Mouse (Mus musculus) adrenal gland, adult (tissue): ENCODE measurements around the gene Hells.
A peak's percentile ranks its signal among the peaks of the same experiment; 100 is the strongest.

Experiments
- DNase-seq, 2 experiments: peaks; one replicate each; pipeline ENCODE4 v3.0.0; 2022 to 2023; ENCODE audit warnings: low spot score in 1 of 2; ENCODE audit not compliant: inconsistent age in 2 of 2

Hells gene

DNA sequence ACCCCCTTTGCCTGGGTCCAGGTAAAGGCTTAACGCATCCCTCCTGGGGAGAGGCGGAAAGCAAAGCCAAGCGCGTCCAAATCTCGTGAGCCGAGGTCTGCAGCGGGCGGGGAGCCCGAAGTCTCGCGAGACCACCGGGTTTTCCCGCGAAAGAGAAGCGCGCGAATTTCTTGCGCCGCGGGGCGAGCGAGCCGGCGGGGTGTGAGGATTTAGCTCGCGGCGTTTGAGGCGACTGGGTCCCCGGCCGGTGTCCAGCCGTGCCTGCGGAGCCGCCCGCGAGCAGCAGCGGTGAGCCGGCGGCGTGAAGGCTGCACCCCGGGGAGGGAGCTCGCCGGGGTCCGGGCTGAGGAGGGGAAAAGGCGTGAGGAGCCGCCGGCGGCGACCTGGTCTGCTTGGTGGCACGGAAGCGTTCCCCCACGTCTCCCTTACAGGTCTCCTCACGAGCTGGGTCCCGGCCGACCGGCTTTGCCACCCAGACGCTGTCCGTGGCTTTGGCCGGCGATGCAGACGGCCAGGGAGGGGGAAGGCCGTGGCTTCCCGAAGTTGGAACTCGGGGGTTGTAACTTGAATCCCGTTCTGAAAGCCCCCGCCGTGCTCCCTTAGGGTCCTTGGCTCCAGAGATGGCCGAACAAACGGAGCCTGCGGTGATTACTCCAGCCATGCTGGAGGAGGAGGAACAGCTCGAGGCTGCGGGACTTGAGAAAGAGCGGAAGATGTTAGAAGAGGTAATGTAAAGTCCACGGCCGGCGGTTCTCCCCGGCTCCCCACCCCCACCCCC, at the start of gene Hells:
Gene Hells (plus strand): TSS at position 128 of the 778 bp plus-strand sequence.
- peak; percentile 85 to 92 for DNase-seq

DNA sequence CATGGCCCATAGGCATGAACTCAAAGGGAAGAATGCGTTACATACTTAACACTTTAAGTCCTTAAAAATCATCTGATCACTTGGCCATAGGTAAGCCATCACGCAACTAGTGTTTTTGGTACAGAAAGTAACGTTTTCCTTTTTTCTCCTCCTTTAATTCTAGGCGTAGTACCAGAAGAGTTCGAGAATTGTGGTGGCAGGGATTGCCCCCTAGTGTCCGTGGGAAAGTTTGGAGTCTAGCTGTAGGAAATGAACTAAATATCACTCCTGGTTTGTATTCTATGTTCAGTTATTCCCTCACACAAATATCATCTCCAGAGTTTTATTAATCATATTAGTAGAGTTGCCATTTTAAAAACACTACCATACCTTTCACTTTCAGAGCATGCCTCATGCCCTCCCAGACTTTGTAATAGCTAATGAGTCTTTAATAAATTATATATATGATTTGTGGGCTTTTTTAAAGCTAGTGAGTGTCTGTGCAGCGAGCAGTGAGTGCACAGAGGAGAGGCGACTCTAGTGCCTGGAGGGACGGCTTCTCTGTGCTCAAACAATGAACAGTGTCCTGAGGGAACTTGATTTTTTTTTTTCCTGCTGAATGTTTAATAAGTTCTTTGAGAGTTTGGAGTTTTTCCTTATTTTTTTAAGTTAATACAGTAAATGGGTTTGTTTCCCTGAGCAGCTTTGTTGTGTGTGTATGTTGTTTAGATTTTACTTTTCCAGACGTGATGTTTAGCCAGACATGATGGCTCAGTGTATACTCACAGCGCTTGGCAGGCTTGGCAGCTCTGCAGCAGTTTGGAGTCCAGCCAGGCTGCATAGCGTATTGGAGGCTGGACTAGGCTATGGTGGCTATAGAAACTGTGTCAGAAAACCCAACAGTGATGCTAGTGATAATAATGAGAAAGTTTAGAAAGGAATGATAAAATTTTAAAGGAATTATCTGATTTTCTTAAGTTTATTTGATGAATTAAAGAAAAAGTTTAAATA, 29.3 kb upstream of the Hells start:
- no peak for DNase-seq

DNA sequence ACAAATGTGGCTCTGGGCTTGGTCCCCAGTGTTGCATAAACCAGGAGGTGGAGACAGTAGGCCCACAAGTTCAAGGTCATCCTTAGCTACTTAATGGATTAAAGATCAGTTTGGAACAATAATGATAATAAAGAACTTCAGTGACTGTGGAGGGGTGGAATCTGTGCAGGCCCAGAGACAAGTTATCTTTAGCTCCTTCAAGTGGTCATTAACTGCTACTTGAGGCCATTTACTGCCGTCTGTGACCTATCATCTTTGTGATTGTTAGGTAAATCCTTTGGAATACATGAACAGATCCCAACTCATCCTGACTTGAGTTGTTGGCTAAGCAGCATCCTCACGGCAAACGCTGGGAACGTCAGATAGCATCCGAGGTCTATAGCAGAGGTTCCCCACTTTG, 28.2 kb upstream of the Hells start:
- DNase-seq, result no peak

DNA sequence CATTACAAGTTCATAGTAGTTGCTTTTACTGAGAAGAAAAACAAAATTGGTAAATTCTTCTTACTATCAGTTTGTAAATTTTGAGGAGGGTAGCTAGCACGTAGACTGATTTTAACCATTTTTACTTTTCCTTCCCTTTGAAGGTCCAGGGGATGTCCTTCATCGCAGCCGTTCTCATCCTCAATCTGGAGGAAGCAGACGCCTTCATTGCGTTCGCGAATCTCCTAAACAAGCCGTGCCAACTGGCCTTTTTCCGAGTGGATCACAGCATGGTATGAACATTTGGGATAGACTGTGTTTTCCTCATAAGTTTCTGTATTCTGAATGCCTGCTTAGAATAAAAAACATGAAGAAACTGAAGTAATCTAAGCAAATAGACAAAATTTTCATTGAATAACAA, 16.9 kb upstream of the Hells start:
- DNase-seq, result no peak

DNA sequence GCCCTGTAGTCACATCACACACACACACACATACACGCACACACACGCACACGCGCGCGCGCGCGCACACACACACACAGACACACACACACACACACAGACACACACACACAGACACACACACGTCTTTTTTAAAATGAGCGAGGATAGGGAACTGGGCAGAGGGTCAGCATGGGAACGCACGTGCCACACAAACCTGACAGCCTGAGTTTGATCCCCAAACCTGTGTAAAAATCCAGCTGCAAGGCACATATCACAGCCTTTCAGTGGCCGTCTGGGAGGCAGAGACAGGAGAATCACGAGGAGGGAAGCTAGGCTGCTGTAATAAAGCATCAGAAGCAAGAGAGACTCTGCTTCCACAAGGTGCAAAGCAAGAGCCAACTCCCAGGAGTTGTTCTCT, 15.8 kb upstream of the Hells start:
- DNase-seq, result no peak

DNA sequence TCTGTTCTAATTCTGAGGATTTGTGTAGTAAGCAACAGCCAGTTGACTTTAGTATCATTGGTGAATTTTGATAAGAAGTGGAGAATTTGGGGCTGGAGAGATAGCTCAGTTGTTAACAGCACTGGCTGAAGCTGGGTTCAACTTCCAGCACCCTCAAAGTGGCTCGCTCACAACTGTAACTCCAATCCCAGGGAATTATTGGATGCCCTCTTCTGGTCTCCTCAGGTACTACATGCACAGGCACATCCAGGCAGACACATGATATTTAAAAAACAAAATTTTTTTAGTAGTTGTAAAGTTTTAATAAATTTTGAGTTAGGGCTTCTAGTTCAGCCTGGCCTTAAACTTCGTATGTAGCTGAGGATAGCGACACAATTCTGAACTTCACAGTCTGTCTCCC, 15.0 kb upstream of the Hells start:
- peak; percentile 18 to 80 for DNase-seq

DNA sequence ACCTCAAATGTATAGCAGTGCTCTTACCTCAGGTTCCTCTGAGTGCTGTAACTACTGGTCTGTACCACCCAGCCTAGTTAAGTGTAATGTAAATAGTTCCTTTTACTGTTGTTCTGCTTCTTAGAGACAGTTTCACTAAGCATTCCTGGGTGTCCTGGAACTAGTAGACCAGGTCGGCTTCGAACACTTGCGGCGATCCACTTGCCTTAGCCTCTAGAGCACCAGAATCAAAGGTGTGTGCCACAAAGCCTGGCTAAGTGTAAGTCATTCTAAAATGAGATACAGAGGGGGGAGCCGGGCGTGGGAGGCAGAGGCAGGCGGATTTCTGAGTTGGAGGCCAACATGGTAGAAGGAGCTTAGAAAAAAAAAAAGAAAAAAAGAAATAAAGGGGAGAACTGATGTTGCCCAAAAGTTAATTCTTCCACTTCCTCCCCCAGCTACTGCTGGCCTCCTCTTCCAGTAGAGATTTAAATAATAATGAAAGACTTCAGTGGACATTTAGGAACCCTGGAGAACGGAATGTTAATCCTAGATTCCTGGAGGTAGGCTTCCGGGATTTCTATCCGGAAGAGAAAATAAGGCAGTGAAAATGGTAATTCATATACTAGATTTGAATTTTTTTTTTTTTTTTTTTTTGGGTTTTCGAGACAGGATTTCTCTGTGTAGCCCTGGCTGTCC, 2.1 kb upstream of the Hells start:
- DNase-seq, result no peak

DNA sequence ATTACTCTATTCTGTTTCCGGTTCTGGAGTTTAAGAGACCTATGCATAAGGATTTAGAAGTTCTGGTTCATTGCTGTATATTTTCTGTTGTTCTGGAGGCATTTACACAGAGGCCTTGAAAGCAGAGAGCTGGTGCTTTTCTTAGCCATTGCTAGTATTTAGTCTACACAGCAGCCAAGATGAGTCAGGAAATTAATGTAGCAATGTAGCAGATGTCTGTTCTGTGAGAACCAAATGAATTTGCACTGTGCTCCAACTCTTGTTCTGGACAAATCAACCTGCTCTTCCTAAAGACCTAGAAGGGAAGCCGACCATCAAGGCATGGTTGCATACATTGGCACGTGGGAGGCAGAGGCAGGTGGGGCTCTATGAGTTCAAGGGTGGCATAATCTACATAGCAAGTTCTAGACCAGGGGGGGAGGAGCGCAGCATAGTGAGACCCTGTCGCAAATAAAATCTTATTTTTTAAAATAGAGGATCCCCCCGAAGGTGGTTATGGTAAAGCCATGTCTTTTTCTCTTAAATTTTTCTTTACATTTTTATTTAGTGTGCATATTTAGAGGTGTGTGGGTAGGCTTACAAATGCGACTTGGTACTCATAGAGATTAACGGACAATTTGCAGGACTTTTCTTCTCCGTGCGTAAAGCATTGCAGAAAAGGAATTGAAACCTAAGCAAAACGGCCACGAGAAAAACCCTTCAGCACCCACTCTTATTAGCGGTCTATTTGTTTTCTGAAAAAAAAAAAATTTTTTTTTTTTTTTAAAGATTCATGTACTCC, 1.1 kb upstream of the Hells start:
- DNase-seq, result peak in 1 of 2 experiments; percentile 30

DNA sequence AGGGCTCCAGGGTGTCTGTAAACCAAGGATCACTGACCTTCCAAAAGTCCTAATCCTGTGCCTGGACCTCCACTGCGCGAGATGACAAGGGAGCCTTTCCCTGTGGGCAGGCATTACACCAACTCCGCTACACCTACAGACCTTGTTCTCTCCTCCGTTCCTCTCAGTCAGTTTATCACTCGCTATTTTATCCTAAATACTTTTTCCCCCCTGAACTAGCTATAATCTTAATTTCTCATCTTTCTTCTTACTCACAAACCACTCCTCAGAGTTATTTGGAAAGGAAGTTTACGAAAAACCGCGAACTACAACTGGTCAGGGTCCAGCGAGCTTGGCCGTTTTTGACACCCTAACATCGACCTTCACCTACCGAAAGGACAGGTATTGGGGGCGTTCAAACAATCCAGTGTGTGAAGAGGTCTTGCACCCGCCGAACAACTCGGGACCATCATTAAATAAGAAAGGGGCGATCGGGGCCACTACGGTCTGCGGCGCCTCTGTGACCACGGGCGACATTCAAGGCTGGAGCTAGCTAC, 395 bp upstream of the Hells start:
- peak in 1 of 2 experiments; percentile 16 for DNase-seq

DNA sequence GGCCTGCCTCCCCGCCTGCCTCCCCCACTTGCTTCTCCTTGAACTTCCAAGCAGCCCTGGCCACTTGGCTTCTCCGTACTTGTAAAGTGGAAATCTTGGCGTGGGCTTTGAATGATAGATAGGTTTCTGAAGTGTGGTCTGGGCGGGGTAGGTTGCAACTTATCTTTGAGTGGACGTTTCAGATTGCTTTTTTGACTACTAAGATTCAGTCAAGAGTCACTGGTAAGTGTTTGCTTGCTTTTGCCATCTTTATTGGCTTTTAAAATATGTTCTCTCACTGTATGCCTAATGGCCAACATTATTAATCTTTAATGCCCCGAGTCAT, 813 bp downstream of the Hells start:
- no peak for DNase-seq

DNA sequence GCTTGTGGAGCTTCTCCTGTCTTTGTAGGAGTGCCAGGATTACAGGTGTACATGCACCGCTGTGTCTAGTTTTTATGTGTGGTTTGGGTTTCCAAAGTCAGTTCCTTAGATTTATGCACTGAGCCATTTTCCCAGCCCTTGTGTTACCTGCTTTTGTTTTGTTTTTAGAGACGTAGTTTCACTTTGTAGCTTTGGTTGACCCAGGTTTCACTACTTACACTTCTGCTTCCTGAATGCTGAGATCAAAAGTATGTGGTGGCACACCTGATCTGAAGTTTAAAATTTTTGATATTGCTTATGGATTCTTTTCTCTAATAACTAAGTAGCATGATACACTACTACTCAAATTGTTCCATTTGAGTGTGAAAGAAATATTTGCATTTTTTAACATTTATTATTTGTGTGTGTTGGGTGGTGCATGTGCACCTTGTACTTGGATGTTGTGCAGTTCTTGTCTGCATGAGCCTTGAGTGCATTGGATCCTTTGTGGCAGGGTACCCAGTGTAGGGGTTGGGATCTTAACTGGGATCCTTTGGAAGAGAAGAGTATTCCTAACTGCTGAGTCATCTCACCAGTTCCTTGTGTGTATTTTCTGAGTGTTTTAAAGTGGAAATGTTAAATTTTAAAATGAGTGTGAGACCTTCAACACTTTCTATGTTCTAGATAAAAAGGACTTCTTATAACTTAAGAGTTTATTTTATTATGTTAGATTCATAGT, 14.0 kb downstream of the Hells start:
- DNase-seq, result no peak

DNA sequence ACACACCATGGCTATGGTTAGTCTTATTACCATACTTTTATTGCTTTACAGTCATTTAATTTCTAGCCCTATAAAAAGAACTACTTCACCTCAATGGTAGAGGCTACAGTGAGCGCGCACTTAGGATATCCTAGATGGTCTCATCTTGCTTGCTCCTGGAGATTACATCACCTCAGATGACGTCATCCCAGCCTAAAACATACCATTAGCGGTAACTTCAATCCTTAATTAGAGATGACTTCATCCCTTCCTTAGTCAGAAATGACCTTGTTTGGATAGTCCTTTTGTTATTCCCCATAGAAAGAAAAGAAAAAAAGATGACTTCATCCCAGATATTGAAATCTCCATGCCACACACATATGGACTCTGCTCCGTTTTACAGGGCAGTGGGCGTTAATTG, 40.0 kb downstream of the Hells start:
- DNase-seq, result no peak

DNA sequence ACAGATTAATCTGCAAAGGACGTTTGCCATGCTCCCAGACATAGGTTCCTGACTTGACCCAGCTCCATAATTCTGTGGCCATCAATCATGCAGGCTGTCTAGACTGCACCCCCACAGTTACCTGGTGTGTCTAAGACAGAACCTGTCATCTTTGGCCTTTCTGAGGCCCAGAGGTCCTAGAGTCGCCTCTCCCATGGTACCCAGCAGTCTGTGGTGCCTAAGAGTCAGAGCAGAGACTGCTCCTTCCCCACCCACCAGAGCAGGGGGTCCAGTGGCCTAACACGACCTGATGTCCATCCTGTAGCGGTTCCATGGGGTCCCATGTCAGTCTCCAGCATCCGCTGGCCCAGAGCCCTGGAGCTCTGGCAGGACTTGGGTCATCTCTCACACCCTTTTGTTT, 41.9 kb downstream of the Hells start:
- no peak for DNase-seq

DNA sequence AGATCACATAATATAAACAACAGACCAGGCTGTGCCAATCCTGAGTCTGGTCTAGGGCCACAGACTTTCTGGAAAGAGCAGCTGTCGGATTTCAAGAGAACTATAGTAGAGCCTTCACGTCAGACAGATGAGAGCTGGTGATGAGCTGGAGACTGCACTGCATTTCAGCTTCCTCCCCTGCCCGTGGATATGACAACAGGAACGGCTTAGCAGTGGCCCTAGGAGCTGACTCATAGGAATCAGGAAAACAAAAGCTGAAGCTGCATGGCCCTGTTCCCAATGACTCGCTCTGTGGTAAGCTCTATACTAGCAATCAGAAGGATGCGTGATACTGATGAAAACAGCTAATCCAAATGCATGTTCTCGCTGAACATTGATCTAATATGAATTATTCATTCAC, 43.0 kb downstream of the Hells start:
- DNase-seq, result peak; percentile 13 to 58

DNA sequence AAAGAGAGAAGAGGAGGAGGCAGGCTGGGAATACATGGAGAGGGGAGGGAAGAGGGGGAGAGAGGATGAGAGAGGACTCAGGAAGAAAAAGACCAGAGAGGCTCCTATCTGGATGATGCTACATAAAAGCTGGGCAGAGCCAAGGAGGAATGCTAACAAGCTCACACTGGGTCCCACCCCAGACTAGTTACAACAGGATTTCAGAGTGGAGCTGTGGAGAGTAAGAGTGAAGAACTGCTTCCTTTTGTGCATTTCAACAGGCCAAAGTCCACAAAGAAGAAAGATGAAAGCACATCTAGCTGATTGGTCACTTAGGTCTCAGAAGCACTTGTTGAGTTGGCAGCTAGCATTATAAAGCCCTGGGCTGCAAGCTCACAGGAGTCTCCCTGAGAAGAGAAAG, 45.6 kb downstream of the Hells start:
- no peak for DNase-seq

DNA sequence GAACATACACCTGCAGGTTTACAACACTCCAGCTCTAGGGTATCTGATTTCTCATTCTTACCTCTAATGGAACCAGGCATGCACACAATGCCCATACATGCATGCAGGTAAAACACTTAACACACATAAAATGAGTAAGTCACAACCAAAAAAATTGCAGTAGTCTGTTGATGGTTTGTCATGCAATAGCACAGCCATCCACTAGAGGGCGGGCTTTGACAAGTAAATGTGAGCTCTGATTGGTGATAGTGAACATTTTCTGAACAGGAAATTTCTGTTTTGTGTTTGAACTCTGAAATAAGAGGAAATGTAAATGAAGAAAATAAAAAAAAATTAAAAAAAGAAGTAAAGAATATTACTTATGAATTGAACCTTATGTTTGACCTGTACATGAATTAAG, 51.3 kb downstream of the Hells start:
- peak; percentile 38 to 83 for DNase-seq

DNA sequence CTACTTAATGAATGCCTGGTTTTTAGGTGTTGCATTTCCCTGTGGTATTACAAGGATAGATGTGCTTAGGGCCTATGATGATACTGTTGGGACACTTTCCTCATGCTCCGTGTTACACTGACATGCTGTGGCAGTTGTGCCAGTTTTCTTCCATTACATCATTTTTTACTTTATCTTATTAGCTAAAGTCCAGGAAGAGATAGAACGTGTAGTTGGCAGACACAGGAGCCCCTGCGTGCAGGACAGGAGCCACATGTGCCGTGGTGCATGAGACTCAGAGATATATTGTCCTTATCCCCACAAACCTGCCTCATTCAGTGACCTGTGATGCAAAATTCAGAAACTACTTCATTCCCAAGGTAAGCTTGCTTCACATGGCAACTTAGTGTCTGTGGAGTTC, 67.5 kb downstream of the Hells start:
- no peak for DNase-seq

DNA sequence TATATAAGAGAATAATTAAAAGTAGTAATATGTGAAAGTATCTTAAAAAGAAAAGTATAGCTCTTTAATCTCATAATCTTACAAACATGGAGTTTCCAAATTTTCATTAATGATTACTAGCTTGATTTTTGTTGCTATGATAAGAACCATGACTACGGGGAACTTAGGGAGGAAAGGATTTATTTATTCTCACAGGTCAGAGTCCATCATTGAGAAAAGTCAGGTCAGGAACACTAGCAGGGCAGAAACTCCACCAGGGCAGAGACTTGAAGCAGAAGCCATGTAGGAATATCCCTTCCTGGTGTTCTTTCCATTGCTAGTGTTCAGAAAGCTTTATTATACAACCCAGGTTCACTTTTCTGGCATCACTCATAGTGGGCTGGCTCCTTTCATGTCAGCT, 68.0 kb downstream of the Hells start:
- no peak for DNase-seq

DNA sequence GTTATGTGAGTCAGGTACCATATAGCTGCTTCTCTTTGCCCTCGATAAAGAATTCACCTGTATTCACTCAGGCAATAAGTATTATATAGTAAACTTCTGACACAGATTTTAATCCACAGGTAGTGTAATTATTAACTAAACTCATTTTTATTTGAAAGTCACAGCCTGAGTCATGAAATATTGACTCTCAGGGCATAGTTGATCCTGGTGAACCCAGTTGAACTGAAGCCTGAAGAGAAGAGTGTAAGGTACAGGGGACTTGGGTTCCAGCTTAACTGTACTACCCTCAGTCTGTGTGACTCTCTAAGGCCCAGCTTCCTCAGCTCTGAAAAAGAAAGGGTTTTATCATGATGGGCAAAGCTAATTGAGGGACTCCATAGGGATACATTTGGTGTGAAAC, 74.4 kb downstream of the Hells start:
- no peak for DNase-seq

DNA sequence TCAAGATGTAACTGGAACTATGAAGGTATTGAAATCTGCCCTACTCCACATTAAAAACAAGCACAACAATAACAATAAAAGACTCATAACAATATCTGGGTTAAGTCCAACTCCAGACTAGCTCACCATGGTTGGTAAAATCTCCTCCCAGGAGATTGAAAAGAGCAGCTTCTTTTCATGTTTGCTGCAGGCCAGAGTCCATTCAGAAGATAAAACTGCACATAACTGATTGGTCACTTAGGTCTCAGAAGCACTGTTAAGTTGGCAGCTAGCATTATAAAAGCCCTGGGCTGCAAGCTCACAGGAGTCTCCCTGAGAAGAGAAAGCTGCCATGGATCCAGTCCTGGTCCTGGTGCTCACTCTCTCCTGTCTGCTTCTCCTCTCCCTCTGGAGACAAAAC, 76.0 kb downstream of the Hells start, which contains the start of gene Cyp2c55:
Gene Cyp2c55 (plus strand): TSS at position 305 of the 400 bp plus-strand sequence.
- DNase-seq, result no peak
